Mouse (Mus musculus): ENCODE measurements around the gene Traf2.
A peak's percentile ranks its signal among the peaks of the same experiment; 100 is the strongest.

Gene Traf2

DNA sequence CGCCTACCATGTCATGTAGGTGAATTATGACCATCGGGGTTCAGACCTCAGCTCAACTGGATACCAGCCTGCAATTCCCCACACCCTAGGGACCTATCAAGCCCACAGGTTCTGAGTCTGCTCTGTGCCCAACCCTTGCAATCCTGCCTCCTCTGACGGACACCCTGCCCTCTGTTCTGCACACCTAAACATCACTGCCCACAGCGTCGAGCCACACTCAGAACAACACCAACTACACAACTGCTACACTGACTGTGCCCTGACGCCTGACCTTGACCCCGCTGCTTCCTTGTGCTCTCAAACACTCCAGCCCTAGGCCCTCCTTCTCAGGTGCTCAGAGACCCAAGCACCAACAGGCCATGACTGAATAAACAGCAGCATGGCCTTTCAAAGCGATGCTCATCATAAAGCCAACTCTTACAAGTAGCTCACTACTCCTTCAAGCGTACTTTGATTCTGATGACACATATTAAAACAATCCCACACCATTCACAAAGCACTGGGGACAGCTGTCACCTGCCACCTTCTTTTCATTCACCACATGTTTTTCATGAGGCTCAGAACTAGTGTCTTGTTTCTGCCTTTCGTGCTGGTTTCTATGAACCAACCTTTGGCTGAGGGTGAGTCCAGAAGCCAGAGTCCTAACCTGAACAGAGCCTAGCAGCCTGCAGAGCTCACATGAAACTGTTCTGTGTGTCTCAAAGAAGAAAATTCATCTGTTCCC lies 4.9 kb downstream of the Traf2 start:
- no peak for DNase-seq

DNA sequence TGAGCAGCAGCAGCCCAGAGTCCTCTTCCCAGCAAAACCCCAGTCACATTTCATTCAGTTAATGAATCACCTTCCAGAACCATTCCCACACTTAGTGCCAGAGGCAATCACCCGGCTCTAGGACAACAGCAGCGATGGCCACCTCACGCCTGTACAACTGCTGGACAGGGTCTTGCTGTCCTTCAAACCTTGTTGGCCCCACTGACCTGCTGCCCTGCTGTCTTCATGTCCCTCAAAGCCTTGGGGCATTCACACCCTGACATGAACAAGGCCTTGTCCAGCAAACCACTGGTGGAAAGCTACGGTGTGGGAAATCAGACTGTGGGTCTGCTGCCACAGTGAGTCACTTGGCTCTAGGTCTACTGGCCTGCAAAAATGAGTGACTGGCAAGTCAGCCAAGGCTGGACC lies 6.2 kb downstream of the Traf2 start:
- DNase-seq = no peak

DNA sequence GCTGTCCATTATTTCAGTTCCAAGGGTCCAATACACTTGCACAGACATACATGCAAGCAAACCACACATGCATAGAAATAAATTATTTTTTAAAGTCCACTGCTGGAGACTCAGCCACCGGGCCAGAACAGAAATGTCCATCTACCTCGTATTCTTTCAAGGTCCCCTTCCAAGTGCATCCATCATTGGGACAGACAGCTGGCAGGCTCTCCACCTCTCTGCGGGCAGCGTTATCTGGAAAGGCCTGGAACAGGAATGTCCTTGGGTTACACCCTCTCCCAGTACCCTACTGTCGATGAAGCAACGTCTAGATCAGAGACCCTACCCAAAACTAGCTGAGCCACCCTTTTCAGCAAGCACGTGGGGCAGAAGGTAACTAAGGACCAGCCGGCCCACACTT lies 10.2 kb downstream of the Traf2 start:
- no peak for DNase-seq

DNA sequence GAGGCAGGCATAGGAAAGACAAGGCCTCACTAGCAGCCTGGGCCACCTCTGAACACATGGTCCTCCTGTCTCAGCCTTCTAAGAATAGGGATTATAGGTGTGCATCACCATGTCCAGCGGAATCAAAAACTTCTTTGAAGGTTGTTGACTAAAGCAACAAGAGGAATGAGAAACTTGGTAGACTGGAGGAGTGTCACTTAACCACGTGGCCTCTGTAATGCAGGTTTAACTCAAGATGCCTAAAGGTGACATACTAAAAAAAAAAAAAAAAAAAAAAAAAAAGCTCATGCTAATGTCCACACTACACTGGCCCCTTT lies 11.9 kb downstream of the Traf2 start:
- no peak for DNase-seq

DNA sequence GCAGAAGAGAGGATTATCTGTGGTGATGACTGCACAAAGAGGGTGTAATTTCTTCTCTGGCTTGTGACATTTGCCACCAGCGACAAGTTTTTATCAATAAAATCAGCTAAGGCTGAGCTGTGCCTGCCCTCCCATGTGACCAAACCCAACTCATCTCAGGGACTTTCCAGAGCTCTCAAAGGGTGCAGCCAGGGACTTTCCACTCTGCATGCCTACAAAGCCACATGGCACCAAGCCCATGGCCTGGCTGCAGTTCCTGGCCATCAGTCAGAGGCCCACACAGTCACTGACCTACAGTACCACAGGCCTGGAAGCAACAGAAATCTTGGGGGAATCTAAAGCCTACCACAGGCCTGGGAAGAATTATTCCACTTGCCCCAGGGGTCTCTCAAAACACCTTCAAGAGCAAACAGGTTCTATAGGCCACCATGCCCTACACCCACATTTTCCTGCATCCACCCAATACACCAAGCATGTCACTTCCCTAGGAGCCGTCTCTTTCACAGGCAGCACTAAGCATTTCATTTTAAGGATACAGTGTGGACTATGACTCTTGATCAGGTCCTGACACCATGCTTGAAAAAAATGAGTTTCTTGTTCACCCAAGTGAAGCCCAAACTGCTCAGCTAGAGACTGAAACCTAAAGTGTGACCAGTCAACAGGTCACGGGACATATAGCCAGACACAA lies 12.4 kb downstream of the Traf2 start:
- DNase-seq = peak; percentile 80

DNA sequence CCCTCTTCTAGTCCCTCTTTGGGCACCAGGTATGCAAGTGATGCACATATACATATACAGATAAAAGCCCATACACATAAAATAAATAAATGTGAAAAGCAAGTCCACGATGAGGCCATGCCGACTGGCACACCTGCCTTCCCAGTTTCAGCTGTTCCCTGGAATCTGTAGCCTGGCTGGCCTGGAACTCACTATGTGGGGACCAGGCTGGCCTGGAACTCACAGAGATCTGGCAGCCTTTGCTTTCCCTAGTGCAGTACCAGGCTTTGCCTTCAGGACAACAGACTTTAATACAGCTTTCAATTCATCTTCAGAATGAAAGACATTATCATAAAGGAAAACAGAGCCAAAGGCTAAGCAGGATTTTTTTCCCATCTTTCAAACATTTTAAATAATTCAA lies 13.0 kb downstream of the Traf2 start:
- no peak for DNase-seq

DNA sequence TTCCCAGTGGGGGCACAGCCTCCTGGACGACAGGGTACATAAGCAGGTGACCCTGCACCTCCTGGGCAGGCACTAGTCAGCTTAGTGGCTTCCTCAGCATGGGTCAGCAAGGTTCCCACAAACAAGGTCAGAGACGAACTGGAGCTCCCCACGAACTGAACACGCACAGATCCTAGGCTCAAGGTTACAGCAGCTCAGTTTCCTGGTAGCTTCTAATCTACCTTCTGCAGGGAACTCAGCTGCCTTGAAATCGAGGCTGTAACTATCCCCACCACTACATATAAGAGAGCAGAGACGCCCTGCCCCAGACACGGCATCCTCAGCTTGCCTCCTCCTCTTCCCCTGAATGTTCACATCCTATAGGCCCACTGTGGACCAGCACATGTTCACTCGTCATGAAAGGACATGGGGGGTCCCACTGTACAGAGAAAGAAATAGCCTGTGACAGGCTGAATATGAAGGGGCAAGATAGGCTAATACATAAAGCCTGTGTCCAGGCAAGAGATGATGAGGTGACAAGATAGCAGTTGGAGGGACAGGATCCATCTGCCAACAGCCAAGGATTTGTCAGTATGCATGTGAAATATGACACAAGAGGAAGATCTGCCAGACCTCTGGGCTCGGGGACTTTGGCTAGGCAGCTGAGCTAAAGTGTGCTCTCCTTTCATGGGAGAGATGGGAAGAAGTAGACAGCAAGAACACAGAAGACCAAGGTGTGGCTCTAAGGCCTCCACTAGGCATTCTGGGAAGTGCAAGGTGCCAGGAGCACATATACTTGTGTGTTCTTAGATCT lies 20.0 kb downstream of the Traf2 start:
- no peak for DNase-seq

DNA sequence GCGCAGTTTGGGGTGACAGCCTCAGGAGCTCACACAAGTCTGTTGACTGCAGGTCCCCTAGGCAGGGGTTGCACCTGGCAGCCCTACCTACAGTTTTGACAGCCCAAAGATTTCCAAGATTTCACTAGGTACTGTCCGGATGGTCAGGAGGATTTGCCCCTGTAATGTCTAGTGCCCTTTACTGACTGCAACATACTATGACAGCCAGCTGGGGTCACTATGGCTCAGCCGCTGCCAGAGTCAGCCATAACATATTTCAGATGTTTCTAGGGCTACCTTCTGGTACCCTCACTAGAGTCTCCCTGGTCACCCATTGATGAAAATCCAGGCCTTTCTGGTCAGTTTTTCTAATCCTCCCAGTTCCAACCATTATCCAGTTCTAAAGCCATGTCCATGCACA lies 36.8 kb downstream of the Traf2 start:
- no peak for DNase-seq

DNA sequence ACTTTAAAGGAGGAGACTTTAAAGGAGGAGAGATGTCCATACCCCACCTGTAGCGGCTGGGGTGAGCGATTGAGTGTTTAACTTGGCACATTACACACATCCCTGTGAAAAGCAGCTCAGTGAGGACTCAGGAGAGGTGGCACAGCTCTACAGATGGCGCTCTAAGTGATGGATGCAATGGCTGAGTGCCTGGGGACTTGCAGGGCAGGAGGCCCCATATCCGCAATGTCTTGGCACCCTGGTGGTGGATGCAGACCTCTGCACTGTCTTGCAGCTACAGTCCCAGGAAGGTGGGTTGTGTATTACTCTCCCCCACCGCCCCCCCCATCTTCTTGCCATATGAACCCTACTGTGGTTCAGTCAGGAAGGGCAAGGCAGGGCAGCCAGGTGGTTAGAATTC lies 39.8 kb downstream of the Traf2 start:
- DNase-seq = peak; percentile 54

DNA sequence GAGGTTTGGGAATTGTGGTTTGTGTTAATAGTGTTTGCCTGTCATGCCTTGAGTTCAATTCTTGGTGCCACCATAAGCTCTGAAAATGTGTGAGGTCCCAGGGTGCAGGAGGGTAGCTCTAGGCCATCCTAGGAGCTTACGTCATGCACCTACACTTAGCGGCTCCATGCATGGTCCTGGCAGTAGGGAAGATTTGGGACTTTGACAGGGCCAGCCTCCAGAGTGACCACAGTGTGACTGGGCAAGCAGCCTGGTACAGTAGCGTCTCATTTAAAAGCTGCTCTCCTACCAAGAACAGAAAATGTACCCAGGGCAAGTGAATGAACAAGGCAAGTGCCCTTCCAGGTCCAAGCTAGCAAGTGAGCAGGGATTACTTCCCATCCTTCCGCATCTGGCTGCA lies 40.9 kb downstream of the Traf2 start:
- DNase-seq = no peak

DNA sequence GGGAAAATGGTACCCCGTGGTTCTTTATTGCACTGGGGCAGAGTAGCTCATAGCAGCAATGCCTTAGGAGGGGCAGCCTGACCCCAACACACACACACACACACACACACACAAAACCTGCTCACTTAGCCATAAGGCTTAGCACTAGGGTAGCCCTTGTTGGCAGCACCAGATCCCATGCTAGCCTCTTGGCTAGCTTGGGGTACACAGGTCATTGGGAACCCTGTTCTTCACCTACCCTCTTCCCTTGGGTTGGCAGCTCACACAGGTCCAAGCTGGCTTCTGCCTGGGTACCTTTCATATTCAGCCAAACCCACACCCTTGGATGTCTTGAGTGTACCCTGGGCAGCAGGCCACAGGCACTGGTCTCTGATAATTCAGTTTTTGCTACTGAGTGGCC lies 41.7 kb downstream of the Traf2 start:
- no peak for DNase-seq

DNA sequence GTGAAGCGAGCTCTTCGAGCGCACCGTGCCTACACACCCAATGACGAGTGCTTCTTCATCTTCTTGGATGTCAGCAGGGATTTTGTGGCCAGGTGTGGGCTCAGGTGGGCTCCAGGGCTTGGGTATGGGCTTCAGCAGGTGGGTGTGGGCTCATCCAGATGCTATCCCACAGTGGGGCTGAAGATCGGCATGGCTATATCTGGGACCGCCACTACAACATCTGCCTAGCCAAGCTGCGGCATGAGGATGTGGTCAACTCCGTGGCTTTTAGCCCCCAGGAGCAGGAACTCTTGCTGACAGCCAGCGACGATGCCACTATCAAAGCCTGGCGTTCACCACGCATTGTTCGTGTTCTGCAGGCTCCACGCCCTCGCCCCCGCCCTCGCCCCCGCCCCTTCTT lies 42.2 kb downstream of the Traf2 start:
- no peak for DNase-seq

DNA sequence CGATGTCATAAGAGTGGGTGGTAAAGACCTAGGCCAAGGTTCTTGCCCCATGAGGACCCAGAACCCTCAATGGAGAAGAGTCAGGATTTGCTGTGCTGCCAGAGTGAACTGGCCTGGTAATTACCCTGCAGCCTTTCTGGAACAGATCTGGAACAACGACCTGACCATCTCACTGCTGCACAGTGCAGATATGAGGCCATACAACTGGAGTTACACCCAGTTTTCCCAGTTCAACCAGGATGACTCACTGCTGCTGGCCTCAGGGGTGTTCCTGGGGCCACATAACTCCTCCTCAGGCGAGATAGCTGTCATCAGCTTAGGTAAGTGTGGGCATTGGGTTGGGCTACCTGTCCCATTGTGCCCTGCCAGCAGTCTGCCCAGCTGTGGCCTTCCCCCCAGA lies 44.0 kb downstream of the Traf2 start:
- DNase-seq = no peak

DNA sequence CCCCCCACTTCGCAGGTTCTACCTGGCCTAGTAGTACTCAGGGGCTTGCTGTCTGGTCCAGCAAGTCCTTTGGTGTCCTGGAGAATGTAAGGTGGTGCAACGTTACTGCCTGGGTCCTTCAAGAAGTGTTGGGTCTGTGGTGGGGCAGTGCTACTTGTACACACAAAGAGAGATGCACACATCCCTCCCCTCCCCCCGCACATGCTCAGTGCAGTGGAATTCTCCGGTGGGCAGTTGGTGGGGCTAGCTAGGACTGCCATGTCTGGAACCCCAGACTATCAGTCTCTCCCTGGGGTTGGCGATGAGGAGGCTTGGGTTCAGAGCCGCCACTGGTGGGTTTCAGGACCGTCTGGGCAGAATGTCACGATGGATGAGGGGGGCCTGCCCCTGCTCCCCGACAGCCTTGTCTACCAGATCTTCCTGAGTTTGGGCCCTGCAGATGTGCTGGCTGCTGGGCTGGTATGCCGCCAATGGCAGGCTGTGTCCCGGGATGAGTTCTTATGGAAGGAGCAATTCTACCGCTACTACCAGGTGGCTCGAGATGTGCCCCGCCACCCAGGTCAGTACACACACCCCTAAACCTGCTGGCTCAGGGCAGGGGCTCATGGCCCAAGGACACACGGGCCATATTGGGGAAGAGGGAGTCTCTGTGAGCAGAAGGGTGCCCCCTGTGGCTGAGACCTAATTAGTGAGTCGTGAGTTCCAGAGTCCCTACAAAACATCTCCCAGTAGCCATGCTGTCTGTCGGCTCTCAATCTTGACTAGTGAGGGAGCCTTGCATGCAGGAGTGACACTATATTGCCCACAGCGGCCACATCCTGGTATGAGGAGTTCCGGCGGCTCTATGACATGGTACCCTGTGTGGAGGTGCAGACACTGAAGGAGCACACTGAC lies 44.9 kb downstream of the Traf2 start, which contains the start of gene C8g:
TSS of gene C8g (minus strand) at position 127 of the 894 bp plus-strand sequence.
- DNase-seq = no peak

DNA sequence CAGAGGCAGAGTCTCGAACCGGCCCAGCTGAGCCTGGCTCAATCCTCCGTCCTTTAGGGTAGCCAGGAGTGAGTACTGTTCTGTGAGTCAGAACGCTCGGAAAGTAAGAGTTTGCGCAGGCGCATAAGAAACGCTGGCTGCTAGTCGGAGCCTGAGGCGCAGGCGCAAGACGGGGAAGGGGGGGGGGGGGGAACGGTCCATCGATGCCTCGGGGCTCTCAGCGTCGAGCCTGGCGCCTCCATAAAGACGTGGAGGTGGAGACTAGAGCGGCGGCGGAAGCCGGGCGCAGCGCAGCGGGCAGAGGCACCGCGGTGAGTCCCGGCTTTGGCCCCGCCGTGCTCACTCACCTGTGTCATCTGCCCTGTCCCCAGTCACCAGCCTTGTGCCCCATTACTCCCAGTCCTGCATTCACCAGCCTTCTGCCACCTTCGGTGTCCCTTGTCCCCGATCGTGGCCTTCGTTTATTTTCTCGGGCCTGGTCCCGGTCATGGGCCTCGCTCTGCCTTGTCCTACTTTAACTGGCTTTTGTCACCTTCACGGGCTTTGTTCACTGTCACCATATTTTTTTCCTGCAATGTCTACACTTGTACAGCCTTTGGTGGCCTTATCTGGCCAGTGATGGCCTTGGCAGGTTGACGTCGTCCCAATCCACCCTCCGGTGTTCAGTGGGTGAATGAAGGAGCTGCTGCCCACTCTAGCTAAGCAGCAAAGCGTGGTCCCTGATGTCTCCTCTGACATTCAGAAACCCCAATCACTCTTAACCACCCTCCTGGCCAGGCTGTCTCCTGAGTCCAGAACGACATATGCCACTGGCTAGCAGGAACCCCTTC lies 45.9 kb downstream of the Traf2 start, which contains the start of gene Fbxw5:
TSS of gene Fbxw5 (plus strand) at position 175 of the 830 bp plus-strand sequence.
- peak; percentile 92 for DNase-seq

DNA sequence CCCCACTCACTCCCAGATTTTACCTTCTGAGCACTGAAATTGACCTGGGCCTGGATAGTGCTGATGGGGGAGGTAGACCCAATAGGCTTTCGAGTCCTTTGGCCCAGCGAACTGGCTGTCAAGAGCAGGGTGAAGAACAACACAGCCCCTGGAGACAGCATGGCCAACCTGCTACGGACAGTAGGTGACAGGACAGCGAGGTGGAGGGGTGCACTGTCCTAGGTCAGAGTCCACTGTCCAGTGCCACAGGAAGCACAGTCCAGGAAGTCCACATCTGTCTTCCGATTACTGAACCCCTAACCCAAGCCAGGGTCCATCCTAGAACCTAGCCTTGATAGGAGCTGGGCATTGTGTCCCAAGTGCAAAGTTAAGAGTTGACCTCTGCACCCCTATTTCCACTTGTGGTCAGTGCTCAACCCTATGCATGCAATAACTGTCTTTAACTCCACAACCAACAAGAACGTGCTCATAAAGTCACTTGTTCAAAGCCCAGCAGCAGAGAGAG lies 46.6 kb downstream of the Traf2 start:
- DNase-seq = no peak

DNA sequence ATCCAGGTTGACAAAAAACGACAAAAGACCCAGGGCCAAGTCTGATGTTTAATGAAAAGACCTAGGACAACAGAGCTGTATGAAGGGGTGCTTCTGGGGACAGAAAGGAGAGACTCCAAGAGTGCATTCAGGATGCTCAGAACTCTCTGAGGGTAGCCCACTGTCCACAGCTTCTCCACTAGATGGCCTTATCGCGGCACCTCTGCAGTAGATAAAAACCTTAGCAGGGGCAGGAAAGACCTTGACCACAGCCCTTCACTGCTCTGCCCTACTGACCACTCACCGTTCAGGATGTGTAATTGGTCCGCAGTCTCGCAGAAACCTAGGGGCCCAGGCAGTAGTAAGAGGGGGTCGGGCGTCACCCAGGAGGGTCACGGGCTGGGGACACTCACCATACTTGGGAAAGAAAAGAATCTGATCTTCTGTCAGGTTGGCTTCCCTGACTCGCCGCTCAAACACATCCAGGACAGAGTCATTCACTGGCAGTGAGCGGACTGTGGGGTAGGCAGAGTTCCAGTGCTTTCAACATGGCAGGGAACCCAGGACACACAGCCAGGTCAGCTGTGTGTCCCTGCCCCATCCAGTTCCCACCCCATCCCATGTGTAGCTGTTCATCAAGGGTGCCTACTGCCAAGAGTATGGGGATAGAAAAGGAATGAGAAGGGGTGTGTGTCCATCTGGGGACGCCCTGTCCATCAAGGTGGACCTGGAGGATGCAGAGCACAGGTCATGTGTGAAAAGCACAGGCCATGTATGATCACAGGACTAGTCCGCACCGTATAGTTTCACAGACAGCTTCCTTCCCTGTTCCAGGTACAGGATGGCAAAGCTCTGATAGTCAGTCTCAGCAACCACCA lies 47.9 kb downstream of the Traf2 start:
- DNase-seq = no peak

DNA sequence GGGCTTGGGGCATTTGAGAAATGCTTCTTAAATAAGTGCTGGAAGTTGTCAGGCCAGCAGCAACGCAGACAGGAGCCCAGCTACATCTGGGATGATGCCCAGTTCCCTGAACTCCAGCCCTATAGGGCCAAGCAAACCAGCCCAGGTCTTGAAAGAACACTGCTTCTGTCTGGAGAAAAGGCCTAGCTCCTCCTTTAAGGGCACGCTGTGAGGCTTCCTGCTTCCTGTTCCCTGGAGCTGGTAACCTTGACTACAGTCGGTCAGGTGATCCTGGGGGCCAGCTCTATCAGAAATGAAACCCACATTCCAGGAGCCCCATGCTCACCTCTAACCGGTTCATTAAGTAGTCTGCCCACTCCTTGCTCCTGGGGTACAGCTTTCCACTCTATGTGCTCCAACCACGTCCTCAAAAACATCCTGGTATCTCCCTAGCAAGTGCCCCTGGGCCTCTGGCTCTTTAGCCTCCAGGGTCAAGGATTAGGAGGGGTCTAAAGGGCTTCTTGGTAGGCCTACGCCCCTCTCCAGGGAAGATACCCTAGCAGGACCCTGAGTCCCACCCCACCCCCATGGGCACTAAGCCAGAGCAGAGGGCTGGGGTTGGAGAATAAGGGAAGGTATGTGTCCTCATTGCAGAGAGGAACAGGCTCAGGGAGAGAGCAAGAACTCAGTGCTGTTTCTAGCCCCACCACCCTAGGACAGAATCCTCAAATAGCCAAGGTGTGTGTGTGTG lies 48.7 kb downstream of the Traf2 start:
- DNase-seq = peak; percentile 25

DNA sequence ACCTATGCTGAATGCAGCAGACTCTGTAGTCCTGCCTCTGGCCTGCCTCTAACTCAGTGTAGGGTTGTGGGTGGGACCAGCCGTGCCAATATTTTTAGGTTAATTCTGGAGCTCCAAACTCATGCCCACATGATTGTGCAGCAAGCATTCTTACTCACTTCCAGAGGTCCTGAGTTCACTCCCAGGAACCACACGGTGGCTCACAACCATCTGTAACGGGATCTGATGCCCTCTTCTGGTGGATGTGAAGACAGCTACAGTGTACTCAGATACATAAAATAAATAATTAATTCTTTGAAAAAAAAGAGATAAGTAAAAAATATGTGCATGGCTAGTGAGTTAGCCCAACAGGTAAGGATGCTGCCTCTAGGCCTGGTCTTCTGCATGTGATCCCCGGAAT lies 50.3 kb downstream of the Traf2 start:
- peak; percentile 41 for DNase-seq

DNA sequence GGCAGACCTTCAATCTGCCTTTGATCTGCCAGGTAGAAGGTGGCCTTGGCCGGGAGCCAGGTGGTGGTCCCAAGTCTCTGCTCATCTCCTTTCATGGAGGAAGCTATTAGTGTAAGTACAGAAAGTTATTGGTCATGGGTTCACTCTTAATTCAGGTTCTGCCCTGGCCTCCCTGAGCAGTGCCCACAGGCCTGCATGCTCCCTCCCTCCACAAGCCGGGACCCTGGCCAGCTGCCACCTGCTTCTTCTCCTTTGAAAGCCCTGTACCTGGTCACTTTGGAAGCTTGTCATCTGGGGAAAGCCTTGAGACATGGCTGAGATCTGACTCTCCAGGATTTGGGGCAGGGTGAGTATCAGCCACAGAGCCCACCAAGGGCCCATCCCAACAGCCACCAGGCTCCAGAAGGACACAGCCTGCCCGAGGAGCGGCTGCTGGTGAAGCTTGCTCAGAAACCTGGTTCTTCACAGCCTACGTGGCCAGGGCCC lies 53.2 kb downstream of the Traf2 start, which contains the start of gene Lcn12:
TSS of gene Lcn12 (minus strand) at position 436 of the 486 bp plus-strand sequence.
- no peak for DNase-seq
